Mouse (Mus musculus) G1E (cell line): ENCODE results near the gene Slc1a7.

Experiments
- CTCF ChIP-seq: IDR thresholded peaks from 2 replicates; pipeline ENCODE4 v1.5.1; 2012; ENCODE audit warnings: low read depth, low read length, inconsistent platforms, mixed read lengths
- GATA1 ChIP-seq: IDR thresholded peaks from 2 replicates; pipeline ENCODE4 v1.6.1; 2012; ENCODE audit warnings: borderline replicate concordance, low read length, inconsistent platforms, mixed read lengths
- TAL1 ChIP-seq: conservative IDR thresholded peaks from 2 replicates; pipeline ENCODE4 v1.6.1; 2012; ENCODE audit warnings: low read depth, low read length, inconsistent platforms, mixed read lengths

- TF ChIP-seq GATA1, result no peak
- TF ChIP-seq CTCF, result no peak
- no peak for TF ChIP-seq TAL1
Measured at GRCm38 (mm10) chr4:108060774-108061173, 92.6 kb downstream of the Slc1a7 start.
